Mouse (Mus musculus) stomach, postnatal 0 days (tissue): Measurements from ENCODE around the gene Clcn6. TPM values are rescaled to one million over a fixed set of nuclear protein-coding genes. Genes with fewer than 3 reads are reported as not detected.

ENCODE experiments used
- ATAC-seq: fragments of 200-750 bp; cut with Nextera tagmentation; 2 replicates; pipeline ENCODE4 v1.8.0; 2017; ENCODE audit not compliant: low FRiP score, low TSS enrichment
- DNase-seq: peaks from one replicate; pipeline ENCODE4 v3.0.0-alpha.2; 2016; ENCODE audit warnings: low spot score
- H3K27ac ChIP-seq: fragments of 300-500 bp; sonication (generic); replicated peaks from 2 replicates; pipeline ENCODE4 v1.5.1; 2014; ENCODE audit warnings: mild to moderate bottlenecking, control low read depth
- H3K27me3 ChIP-seq: fragments of 300-500 bp; sonication (generic); 2 replicates; pipeline ENCODE4 v1.6.1; 2014; ENCODE audit warnings: low read length; ENCODE audit not compliant: control insufficient read depth, insufficient read depth
- H3K36me3 ChIP-seq: fragments of 300-500 bp; sonication (generic); 2 replicates; pipeline ENCODE4 v1.6.1; 2014; ENCODE audit warnings: low read length, mixed read lengths; ENCODE audit not compliant: control insufficient read depth, insufficient read depth
- H3K4me1 ChIP-seq: fragments of 300-500 bp; sonication (generic); replicated peaks from 2 replicates; pipeline ENCODE4 v1.6.1; 2014; ENCODE audit warnings: antibody characterized with exemption; ENCODE audit not compliant: control insufficient read depth, insufficient read depth
- H3K4me2 ChIP-seq: fragments of 300-500 bp; sonication (generic); replicated peaks from 2 replicates; pipeline ENCODE4 v1.6.1; 2014; ENCODE audit warnings: low read depth, mild to moderate bottlenecking, control low read depth, moderate library complexity
- H3K4me3 ChIP-seq: fragments of 300-500 bp; sonication (generic); 2 replicates; pipeline ENCODE4 v1.5.1; 2014; ENCODE audit warnings: low read depth, low read length, control low read depth
- H3K9ac ChIP-seq: fragments of 300-500 bp; sonication (generic); 2 replicates; pipeline ENCODE4 v1.6.1; 2014; ENCODE audit warnings: mild to moderate bottlenecking, low read length, control low read depth, mixed read lengths
- H3K9me3 ChIP-seq: fragments of 300-500 bp; sonication (generic); 2 replicates; pipeline ENCODE4 v1.6.1; 2016; ENCODE audit warnings: low read length; ENCODE audit not compliant: control insufficient read depth
- CTCF ChIP-seq: IDR thresholded peaks from 2 replicates; pipeline ENCODE4 v1.5.1; 2016; ENCODE audit warnings: antibody characterized with exemption, low read depth, mild to moderate bottlenecking, moderate library complexity
- EP300 ChIP-seq: optimal IDR thresholded peaks from 2 replicates; pipeline ENCODE3; 2016; ENCODE audit warnings: antibody characterized with exemption
- WGBS: fragments of 180-500 bp; shearing (Covaris S2); extraction: QIAGEN DNeasy Blood & Tissue Kit; methylation state at CpG from one replicate; pipeline ENCODE4 v1.1.7; 2014; 5-methylcytosine and 5-hydroxymethylcytosine counted together
- polyA plus RNA-seq: library from polyadenylated mRNA; unstranded; fragments of >200 nt; fragmentation: Nextera tagmentation; extraction: Ambion mirVana; gene quantifications from 2 replicates; pipeline ENCODE4 v1.2.1, GENCODE M21; 2015

Gene Clcn6
- polyA plus RNA-seq, 1 experiment from 2014 or later, result 1.8 TPM

DNA sequence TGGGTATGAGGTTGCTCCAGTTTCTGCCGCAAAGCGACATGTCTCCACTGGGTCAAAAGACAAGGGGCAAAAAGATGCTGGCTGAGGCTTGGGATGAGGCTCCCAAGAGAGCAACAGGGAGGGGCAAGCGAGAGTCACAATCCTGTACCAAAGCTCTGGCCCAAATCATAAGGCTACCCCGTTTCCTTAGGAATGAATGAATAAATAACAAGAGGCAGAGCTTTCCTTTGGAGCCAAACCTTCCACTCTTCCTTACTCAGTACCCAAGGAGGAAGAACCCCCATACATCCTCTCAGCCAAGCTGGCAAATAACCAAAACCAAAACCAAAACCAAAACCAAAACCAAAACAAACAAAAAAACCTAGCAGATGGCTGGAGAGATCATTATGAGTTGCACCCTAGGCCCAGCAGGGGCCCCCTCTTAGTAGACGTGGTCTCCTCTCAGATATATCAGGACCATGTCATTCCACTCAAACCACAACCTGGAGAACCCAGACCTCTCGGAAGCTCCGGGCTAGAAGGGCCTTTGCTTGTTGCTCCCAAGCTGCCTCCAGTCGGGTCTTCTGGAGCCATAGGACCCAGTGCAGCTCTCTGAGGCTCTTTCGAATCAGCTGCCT, 31.1 kb upstream of the Clcn6 start:
- no peaks in the 10 kb centered on the region for H3K4me1 ChIP-seq
- H3K4me2 ChIP-seq, result no peak overlapping the region
- H3K27ac ChIP-seq, result no peak overlapping the region
- 83% methylated on average over 9 of the region's 9 CpGs for WGBS
- no peaks in the 10 kb centered on the region for H3K9me3 ChIP-seq
- TF ChIP-seq CTCF, result no peak
- no peak for TF ChIP-seq EP300
- H3K4me3 ChIP-seq, result no peak overlapping the region
- H3K9ac ChIP-seq, result no peak overlapping the region
- H3K36me3 ChIP-seq, result no peaks in the 10 kb centered on the region
- ATAC-seq (no peak), DNase-seq (no peak)
- H3K27me3 ChIP-seq, result no peaks in the 10 kb centered on the region

DNA sequence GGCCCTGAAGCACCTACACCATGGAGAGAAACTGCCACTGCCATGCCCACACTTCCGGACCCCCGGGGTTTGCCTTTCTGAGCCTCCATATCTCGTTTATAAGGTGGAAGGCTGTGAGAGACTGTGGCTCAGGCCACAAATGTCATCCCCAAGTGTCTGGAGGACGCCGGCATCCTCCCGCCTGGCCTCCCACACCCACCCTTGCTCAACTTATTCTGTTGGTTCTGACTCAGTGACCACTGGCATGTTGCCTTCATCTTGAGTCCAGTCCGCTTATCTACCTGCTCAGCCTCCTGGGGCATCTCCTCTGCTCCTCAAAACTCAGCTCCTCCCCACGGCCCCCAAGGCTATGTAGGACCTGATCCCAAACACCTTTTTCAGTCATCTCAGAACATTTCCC, 28.7 kb upstream of the Clcn6 start:
- H3K4me2 ChIP-seq, result no peak overlapping the region
- no peaks in the 10 kb centered on the region for H3K4me1 ChIP-seq
- no peak overlapping the region for H3K4me3 ChIP-seq
- no peaks in the 10 kb centered on the region for H3K9me3 ChIP-seq
- DNase-seq (no peak), ATAC-seq (no peak)
- no peaks in the 10 kb centered on the region for H3K36me3 ChIP-seq
- 87% methylated on average over 8 of the region's 8 CpGs for WGBS
- H3K9ac ChIP-seq, result no peak overlapping the region
- H3K27ac ChIP-seq, result no peak overlapping the region
- no peaks in the 10 kb centered on the region for H3K27me3 ChIP-seq
- TF ChIP-seq EP300, result no peak
- no peak for TF ChIP-seq CTCF

DNA sequence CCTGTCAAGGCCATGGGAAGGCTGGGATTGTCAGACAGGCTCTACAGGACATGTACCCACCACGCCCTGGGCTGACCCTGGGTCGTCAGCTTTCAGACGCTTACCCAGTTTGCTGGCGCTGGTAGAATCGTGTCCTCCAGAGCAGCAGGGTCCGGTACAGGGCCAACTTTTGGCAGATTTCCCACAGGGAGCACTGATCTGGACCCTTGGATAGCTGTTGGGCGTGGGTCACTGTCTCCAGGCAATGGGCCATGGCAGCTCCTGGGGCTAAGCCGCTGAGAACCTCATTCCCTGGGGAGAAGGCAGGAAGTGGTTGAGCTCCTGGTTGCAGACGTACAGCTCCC, 27.8 kb upstream of the Clcn6 start:
- 54% methylated on average over 9 of the region's 9 CpGs for WGBS
- peak; percentile 7; the same call in 1 of the 2 replicates for ATAC-seq

DNA sequence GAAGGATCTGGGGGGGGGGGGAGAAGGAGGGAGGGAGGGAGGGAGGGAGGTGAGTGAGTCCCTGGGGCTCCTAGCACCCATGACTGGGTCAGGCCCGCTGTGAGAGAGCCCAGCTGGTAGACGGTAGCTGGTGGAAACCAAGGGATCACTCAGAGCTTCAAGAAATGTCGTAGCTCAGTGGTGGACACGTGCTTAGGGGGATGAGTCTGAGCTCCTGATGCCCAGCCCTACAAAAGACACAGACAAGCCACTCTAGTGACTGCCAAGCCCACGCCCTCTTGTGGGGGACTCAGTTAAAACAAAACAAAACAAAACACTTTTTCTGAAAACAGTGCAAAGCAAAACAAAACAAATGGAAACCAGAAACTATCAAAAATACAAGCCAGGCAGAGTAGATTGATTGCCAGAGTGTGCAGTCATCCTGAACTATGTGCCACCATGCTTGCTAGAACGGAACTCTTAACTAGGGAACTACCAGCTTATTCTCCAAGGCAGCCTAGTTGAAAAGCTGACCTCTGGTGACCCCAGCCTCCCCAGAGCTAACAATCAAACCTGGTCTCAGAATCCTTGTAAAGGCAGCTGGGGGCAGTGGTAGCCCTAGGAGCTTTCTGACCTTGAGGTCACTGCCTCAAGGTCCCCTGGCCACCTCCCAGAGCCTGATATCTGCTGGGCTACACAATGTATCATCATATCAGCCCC, 27.2 kb upstream of the Clcn6 start:
- DNase-seq (no peak), ATAC-seq (no peak)
- no peaks in the 10 kb centered on the region for H3K9me3 ChIP-seq
- no peaks in the 10 kb centered on the region for H3K36me3 ChIP-seq
- 41% methylated on average over 6 of the region's 6 CpGs for WGBS
- no peak overlapping the region for H3K9ac ChIP-seq
- no peak overlapping the region for H3K4me3 ChIP-seq
- TF ChIP-seq EP300 (no peak), CTCF (peak; percentile 50)
- no peak overlapping the region for H3K27ac ChIP-seq
- H3K4me1 ChIP-seq, result no peaks in the 10 kb centered on the region
- no peak overlapping the region for H3K4me2 ChIP-seq
- H3K27me3 ChIP-seq, result no peaks in the 10 kb centered on the region

More for the DNA sequence above, 27.8 kb upstream of the Clcn6 start:
- no peak overlapping the region for H3K27ac ChIP-seq
- no peak for DNase-seq
- no peaks in the 10 kb centered on the region for H3K36me3 ChIP-seq
- TF ChIP-seq EP300 (no peak), CTCF (no peak)
- H3K4me3 ChIP-seq, result no peak overlapping the region
- H3K4me2 ChIP-seq, result no peak overlapping the region
- no peaks in the 10 kb centered on the region for H3K4me1 ChIP-seq
- no peaks in the 10 kb centered on the region for H3K9me3 ChIP-seq
- H3K9ac ChIP-seq, result no peak overlapping the region
- H3K27me3 ChIP-seq, result no peaks in the 10 kb centered on the region

DNA sequence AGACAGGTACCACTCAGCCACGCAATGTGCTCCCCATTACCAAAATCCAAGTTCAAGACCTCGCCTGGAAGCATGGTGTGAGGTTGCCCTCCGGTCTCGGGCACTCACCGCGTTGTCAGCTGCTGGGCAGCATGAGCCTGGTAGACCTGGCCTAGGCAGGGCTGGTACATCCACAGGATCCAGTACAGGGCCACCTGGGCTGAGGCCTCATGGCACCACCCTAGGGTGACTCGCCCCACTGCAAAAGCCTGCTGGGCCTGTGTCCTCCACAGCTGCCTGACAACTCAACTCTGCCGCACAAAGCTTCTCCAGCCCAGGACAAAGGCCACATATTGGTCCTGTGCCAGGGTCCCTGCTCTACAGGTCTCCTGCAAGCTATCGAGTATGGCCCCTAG, 22.5 kb upstream of the Clcn6 start:
- ATAC-seq (0 out of 2 replicates have a peak, but pooled peaks have one; percentile 28), DNase-seq (no peak)
- Histone ChIP-seq H3K4me1 (no peaks in the 10 kb centered on the region), H3K27me3 (no peaks in the 10 kb centered on the region), H3K4me2 (no peak overlapping the region), H3K9me3 (no peaks in the 10 kb centered on the region), H3K9ac (no peak overlapping the region), H3K27ac (no peak overlapping the region), H3K36me3 (peaks cover 11% of the 10 kb centered on the region; the same call in 1 of the 2 replicates), H3K4me3 (no peak overlapping the region)
- 75% methylated on average over 9 of the region's 9 CpGs for WGBS
- no peak for TF ChIP-seq EP300
- TF ChIP-seq CTCF, result no peak

DNA sequence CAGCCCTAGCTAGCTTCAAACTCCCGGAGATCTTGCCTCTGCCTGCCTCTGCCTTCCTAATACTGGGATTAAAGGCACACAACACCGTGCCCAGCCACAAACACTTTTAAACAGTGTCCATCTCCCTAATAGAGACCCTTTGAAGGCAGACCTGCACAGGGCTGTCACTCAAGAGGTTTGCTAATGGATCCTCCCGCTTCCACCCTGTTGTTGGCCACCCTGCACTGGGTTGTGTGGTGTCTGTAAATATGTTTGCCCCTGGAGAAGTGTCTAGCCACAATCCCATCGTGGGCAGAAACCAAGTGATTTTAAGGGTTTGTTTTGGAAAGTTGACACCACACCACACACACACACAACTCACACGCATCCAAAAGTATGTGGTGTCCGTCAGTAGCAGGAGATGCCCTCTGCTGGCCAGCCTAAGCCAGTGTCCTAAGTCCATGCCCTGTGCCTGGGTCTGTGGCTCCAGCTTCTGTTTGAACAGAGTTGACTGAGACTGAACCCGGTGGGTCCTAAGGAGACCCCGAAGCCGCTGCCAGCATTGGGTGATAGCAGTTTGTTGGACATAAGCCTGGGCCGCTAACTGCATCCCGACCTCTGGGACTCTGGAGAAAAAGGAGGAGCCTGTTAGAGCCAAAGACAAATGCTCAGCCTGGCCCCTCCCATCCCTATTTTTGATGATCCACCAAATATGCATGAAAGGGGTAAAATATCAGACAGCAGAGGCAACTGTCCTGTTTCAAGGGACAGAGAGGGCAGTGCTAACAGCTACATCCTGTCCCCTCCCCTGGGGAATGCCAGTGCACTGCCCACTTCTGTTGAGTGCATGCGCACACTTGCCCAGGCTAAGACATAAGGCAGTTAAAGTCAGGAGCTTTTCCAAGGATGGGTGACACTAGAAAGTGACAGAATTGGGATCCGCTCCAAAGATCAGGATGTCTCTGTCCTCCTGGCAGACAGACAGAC, 21.8 kb upstream of the Clcn6 start:
- H3K4me2 ChIP-seq, result no peak overlapping the region
- WGBS, result 46% methylated on average over 13 of the region's 13 CpGs
- ATAC-seq, result peak; percentile 69

More for the DNA sequence above, 21.8 kb upstream of the Clcn6 start:
- TF ChIP-seq CTCF (peak; percentile 78), EP300 (no peak)
- Histone ChIP-seq H3K36me3 (peaks cover 17% of the 10 kb centered on the region; the same call in 1 of the 2 replicates), H3K9me3 (no peaks in the 10 kb centered on the region), H3K4me1 (no peaks in the 10 kb centered on the region), H3K4me3 (no peak overlapping the region), H3K27me3 (no peaks in the 10 kb centered on the region), H3K27ac (no peak overlapping the region), H3K9ac (no peak overlapping the region)
- peak; percentile 58 for DNase-seq
